Mouse (Mus musculus) adrenal gland, adult 18-20 months (tissue): Measurements from ENCODE around the gene Klhl2. TPM values are rescaled to one million over a fixed set of nuclear protein-coding genes. Genes with fewer than 3 reads are reported as not detected.

Experiments
- DNase-seq, 2 experiments: peaks; one replicate each; pipeline ENCODE4 v3.0.0; 2021 to 2022; ENCODE audit warnings: low spot score in 2 of 2
- long read RNA-seq, 2 experiments: library from polyadenylated mRNA; stranded (forward); transcript quantifications; one replicate each; pipeline ENCODE4 v2.0.0; 2021
- total RNA-seq, 2 experiments: library from RNA; stranded (reverse); gene quantifications; 1 replicate in 1 of 2; 2 replicates in 1 of 2; pipeline ENCODE4 v1.2.3; 2021

Gene Klhl2
- 10 to 100 TPM; 53.2 to 76.0 TPM for total RNA-seq
- long read RNA-seq, experiment 1, transcript Klhl2-201 (15 exons, 3,412 nt) = major isoform, 73 of 88 reads
- long read RNA-seq, experiment 1, partial matches to known transcripts = 6 of 88 reads
- long read RNA-seq, experiment 1, other reads (novel, unspliced or antisense) = 9 of 88 reads
- long read RNA-seq, experiment 2, transcript Klhl2-201 (15 exons, 3,412 nt) = major isoform, 274 of 348 reads
- long read RNA-seq, experiment 2, partial matches to known transcripts = 44 of 348 reads
- long read RNA-seq, experiment 2, other reads (novel, unspliced or antisense) = 30 of 348 reads

GRCm38 (mm10) chr8:64849897-64850541 lies at the start of gene Klhl2:
TSS of gene Klhl2 (minus strand) at chr8:64850017.
- DNase-seq = peak; percentile 82 to 84

- DNase-seq = no peak
Measured at GRCm38 (mm10) chr8:64898710-64899109, 48.9 kb upstream of the Klhl2 start.

GRCm38 (mm10) chr8:64896731-64897130 lies 46.9 kb upstream of the Klhl2 start:
- no peak for DNase-seq

GRCm38 (mm10) chr8:64880619-64881200 lies 30.9 kb upstream of the Klhl2 start:
- peak; percentile 12 to 30 for DNase-seq

GRCm38 (mm10) chr8:64877630-64878312 lies 28.0 kb upstream of the Klhl2 start:
- DNase-seq = peak; percentile 7 to 34

GRCm38 (mm10) chr8:64871469-64872165 lies 21.8 kb upstream of the Klhl2 start:
- no peak for DNase-seq

- DNase-seq = no peak
Measured at GRCm38 (mm10) chr8:64870218-64870617, 20.4 kb upstream of the Klhl2 start.

- DNase-seq = peak; percentile 42 to 54
Measured at GRCm38 (mm10) chr8:64849091-64849896, 523 bp downstream of the Klhl2 start.

- no peak for DNase-seq
Measured at GRCm38 (mm10) chr8:64848245-64848785, 1.5 kb downstream of the Klhl2 start.

GRCm38 (mm10) chr8:64847650-64848049 lies 2.2 kb downstream of the Klhl2 start:
- DNase-seq = no peak

- DNase-seq = no peak
Measured at GRCm38 (mm10) chr8:64847241-64847640, 2.6 kb downstream of the Klhl2 start.

GRCm38 (mm10) chr8:64845314-64845713 lies 4.5 kb downstream of the Klhl2 start:
- no peak for DNase-seq

- DNase-seq = peak in 1 of 2 experiments; percentile 31
Measured at GRCm38 (mm10) chr8:64844043-64844481, 5.8 kb downstream of the Klhl2 start.

GRCm38 (mm10) chr8:64843168-64843567 lies 6.6 kb downstream of the Klhl2 start:
- DNase-seq = no peak

GRCm38 (mm10) chr8:64841747-64842406 lies 7.9 kb downstream of the Klhl2 start:
- peak in 1 of 2 experiments; percentile 62 for DNase-seq

- DNase-seq = no peak
Measured at GRCm38 (mm10) chr8:64839628-64840027, 10.2 kb downstream of the Klhl2 start.

- no peak for DNase-seq
Measured at GRCm38 (mm10) chr8:64835475-64836122, 14.2 kb downstream of the Klhl2 start.

- DNase-seq = no peak
Measured at GRCm38 (mm10) chr8:64834071-64834877, 15.5 kb downstream of the Klhl2 start.
